Mouse (Mus musculus) testis, postnatal 10 days (tissue): ENCODE measurements around the gene Klra9.
"Not testable (repeated sequence)": the region's sequence is repeated elsewhere in the genome, so short reads cannot be mapped to it uniquely, and the experiment has no call there.

Source experiments
- DNase-seq: peaks from one replicate; pipeline ENCODE4 v3.0.0; 2021; ENCODE audit warnings: low spot score

The Klra9 gene

DNA sequence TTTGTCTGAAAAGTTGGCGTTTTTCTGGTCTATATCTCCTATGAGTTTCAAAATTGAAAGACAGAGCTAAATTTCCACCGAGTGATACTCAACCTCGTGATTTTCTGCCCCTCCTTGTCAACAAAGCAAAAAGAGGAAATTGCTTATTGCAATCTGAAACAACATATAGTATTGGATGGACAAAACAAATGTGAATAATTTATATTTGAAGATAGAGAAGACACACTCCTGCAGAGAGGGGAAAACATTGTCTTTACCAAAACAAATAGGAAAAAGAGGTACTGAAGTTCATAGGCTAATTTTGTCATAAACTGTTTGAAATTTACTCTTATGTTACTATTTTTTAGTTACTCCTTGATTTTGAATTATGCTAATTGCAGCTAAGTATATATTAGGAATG is at the start of gene Klra9:
Gene Klra9 (minus strand): TSS at position 101 of the 400 bp plus-strand sequence.
- DNase-seq = not testable (repeated sequence)

- DNase-seq = no peak
Observed at GRCm38 (mm10) chr6:130237536-130237935, 44.6 kb upstream of the Klra9 start.

DNA sequence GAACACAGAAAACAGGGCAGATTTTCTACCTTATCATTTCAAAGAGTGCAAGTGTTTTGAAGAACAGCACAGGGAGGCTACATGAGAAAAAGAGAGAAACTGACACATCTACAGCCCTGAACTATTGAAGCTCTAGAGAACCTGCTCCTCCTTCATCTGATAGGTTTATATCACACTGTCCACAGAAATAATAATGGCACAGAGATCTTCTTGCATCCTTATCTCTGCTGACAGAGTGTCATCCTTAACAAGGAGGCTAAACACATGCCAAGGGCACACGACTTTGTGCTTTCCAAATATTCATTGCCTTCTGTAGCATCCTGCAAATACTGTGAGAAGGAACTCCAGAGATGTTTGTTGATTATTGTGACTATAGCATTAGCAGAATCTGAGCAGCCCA is 43.7 kb upstream of the Klra9 start:
- no peak for DNase-seq

GRCm38 (mm10) chr6:130233222-130233621 is 40.3 kb upstream of the Klra9 start, which contains the start of gene Klra7:
Gene Klra7, minus strand, starts transcription at chr6:130233322.
- DNase-seq = no peak

- DNase-seq = not testable (repeated sequence)
Observed at GRCm38 (mm10) chr6:130197453-130197852, 4.5 kb upstream of the Klra9 start.

GRCm38 (mm10) chr6:130129798-130130197 is 63.1 kb downstream of the Klra9 start, which contains the start of gene Klra8:
Gene Klra8, minus strand, starts transcription at chr6:130129898.
- not testable (repeated sequence) for DNase-seq
